Mouse (Mus musculus) gastrocnemius, postnatal 25 days (tissue): ENCODE results near the gene Rexo4. TPM values are rescaled to one million over a fixed set of nuclear protein-coding genes. Genes with fewer than 3 reads are reported as not detected.
A peak's percentile ranks its signal among the peaks of the same experiment; 100 is the strongest.

Experiments
- DNase-seq: peaks from one replicate; pipeline ENCODE4 v3.0.0; 2022
- long read RNA-seq, 2 experiments: library from polyadenylated mRNA; stranded (forward); transcript quantifications; one replicate each; pipeline ENCODE4 v2.0.0; 2021
- total RNA-seq, 2 experiments: library from RNA; stranded (reverse); gene quantifications; 1 replicate in 1 of 2; 2 replicates in 1 of 2; pipeline ENCODE4 v1.2.3; 2021

Gene Rexo4
- total RNA-seq, result 10 to 100 TPM; 14.2 to 16.3 TPM
- long read RNA-seq, experiment 1, transcript Rexo4-201 (8 exons, 2,281 nt), result major isoform, 5 of 14 reads
- long read RNA-seq, experiment 1, partial matches to known transcripts, result 1 of 14 reads
- long read RNA-seq, experiment 1, other reads (novel, unspliced or antisense), result 8 of 14 reads
- long read RNA-seq, experiment 2, transcript Rexo4-201 (8 exons, 2,281 nt), result major isoform, 17 of 22 reads
- long read RNA-seq, experiment 2, partial matches to known transcripts, result 2 of 22 reads
- long read RNA-seq, experiment 2, other reads (novel, unspliced or antisense), result 3 of 22 reads

- DNase-seq, result peak; percentile 90
These were observed at the start of gene Rexo4 for GRCm38 (mm10) chr2:26963923-26964723. TSS of gene Rexo4 (minus strand) at chr2:26964386.

GRCm38 (mm10) chr2:27009714-27010244 lies 45.6 kb upstream of the Rexo4 start, which contains the start of gene Cacfd1:
TSS of gene Cacfd1 (plus strand) at chr2:27009926.
- peak; percentile 86 for DNase-seq

GRCm38 (mm10) chr2:27007701-27008100 lies 43.5 kb upstream of the Rexo4 start:
- no peak for DNase-seq

GRCm38 (mm10) chr2:27006255-27006654 lies 42.1 kb upstream of the Rexo4 start:
- no peak for DNase-seq

GRCm38 (mm10) chr2:26997993-26998392 lies 33.8 kb upstream of the Rexo4 start:
- DNase-seq, result no peak

- no peak for DNase-seq
These were observed 33.3 kb upstream of the Rexo4 start for GRCm38 (mm10) chr2:26997498-26997897.

GRCm38 (mm10) chr2:26993936-26994335 lies 29.8 kb upstream of the Rexo4 start:
- DNase-seq, result no peak

- no peak for DNase-seq
These were observed 20.5 kb upstream of the Rexo4 start for GRCm38 (mm10) chr2:26984640-26985039.

GRCm38 (mm10) chr2:26984179-26984578 lies 20.0 kb upstream of the Rexo4 start:
- DNase-seq, result no peak

GRCm38 (mm10) chr2:26980361-26980760 lies 16.2 kb upstream of the Rexo4 start:
- DNase-seq, result no peak

GRCm38 (mm10) chr2:26973960-26974359 lies 9.8 kb upstream of the Rexo4 start:
- no peak for DNase-seq

- DNase-seq, result no peak
These were observed 8.9 kb upstream of the Rexo4 start, which contains the start of gene Adamts13 for GRCm38 (mm10) chr2:26973116-26973515. TSS of gene Adamts13 (plus strand) at chr2:26973416.

- DNase-seq, result no peak
These were observed 3.1 kb upstream of the Rexo4 start for GRCm38 (mm10) chr2:26967262-26967661.

- no peak for DNase-seq
These were observed 661 bp upstream of the Rexo4 start for GRCm38 (mm10) chr2:26964724-26965370.

- no peak for DNase-seq
These were observed 3.4 kb downstream of the Rexo4 start for GRCm38 (mm10) chr2:26960756-26961155.

- DNase-seq, result no peak
These were observed 6.7 kb downstream of the Rexo4 start for GRCm38 (mm10) chr2:26957488-26957859.

GRCm38 (mm10) chr2:26956811-26957487 lies 7.2 kb downstream of the Rexo4 start:
- no peak for DNase-seq

GRCm38 (mm10) chr2:26954735-26955395 lies 9.3 kb downstream of the Rexo4 start:
- DNase-seq, result no peak

- no peak for DNase-seq
These were observed 11.3 kb downstream of the Rexo4 start for GRCm38 (mm10) chr2:26952866-26953265.

GRCm38 (mm10) chr2:26952193-26952592 lies 12.0 kb downstream of the Rexo4 start:
- no peak for DNase-seq

- DNase-seq, result no peak
These were observed 12.8 kb downstream of the Rexo4 start for GRCm38 (mm10) chr2:26951346-26951905.
